Mouse (Mus musculus): Measurements from ENCODE around the gene Gapdhs.

- TF ChIP-seq POLR2A (IDR thresholded peaks at IDR 0.05; ENCODE audit: borderline replicate concordance, control insufficient read depth, low read depth, low read length) = no peak
- TF ChIP-seq CTCF (IDR thresholded peaks at IDR 0.05; ENCODE audit: control insufficient read depth, insufficient read depth, low read length) = no peak
These were observed 32.6 kb upstream of the Gapdhs start for GRCm38 (mm10) chr7:30776104-30776503.

Measured in bone marrow, adult 2 months (tissue).